Mouse (Mus musculus): ENCODE measurements around the gene Gm42791. TPM values are rescaled to one million over a fixed set of nuclear protein-coding genes. Genes with fewer than 3 reads are reported as not detected.

The Gm42791 gene
- total RNA-seq, 2 experiments from 2014 or later, result not detected

DNA sequence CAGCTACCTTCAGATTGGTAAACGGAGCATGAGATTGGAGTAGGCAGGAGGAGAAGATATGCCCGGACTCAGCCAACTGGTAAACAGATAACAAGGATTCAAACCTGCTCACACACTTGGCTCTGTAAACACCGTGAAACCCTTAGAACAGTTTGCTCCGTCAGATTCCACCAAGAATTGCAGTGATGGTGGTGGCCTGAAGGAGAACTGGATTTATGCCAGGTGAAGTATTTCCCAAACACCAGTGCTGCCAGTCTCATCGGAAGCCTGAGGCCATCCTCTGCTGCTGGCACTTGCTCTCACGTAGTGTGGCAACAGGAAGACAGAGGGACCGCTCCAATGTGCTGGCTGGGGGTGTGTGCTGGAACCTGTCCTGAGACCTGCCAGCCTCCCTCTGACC, 12.6 kb downstream of the Gm42791 start:
- ATAC-seq (replicated peaks; ENCODE audit: poor library complexity), result no peak

DNA sequence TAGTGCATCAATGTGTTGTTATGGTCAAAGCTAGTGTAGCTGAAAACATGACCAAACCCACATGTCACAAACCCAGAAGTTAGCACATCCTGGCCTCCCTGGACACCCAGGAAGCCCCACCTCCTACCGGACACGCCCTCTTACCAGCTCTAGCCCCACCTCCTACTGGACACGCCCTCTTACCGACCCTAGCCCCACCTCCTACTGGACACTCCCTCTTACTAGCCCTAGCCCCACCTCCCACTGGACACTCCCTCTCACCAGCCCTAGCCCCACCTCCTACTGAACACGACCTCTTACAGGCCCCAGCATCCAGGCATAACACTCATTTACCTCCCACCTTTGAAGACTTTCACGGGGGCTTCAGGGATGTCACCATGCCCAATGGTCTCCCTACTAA, 14.3 kb downstream of the Gm42791 start:
- ATAC-seq (replicated peaks; ENCODE audit: poor library complexity), result peak; percentile 93

GRCm38 (mm10) chr5:148978458-148979165, 16.3 kb downstream of the Gm42791 start:
- peak; percentile 11; the same call in 1 of the 2 replicates for ATAC-seq (replicated peaks; ENCODE audit: poor library complexity)

DNA sequence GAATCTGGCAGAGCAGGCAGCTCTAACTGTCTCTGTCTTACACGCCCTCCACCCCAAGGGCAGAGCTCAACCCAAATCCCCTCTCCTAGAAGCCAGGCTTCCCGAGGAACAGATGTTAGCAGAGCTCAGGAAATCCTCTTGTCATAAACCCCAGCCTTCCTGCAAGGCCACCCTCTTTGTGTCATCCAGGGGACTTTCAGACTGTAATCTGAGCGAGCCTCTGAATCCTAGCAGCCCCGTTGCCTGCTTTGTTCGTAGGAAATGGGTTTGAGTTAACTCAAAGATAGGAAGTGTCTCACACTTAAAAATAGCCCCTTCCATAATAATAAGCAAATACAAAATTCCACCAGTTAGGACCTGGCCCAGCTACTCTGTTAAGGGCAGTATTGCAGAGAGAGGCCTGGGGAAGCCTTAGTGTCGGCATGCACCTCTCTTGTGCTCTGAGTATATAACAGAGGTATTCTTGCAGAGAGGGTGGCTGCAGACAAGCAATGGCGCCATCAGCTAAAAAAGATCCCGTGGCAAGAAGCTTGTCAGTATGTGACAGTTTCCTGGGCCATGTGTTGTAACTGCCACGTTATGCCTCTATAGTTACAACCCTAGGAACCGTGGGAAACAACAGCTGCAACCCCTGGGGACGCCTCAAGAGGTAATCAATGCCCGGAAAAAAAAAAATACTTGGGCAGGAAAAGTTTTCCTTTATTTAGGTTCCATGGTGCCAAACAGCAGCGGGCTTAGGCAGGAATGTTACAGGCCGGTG, 17.1 kb downstream of the Gm42791 start:
- peak; percentile 15 for ATAC-seq (replicated peaks; ENCODE audit: poor library complexity)

DNA sequence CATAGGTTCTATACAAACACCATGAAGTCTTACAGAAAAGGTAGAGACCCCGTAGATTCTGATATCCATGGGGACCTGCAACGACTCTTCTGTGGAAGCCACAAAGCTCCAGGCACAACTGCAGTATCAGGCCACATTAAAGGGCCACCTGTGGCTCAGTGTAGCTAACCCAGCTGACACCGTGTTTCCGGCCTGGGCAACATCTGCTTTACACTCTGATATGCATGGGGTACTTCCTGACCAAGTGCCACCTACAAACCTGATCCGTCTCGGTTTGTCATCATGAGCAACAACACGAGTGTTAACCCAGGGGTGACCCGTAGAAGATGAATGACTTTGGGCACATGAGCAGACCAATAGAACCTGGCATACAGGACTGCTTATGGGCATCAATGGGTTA, 18.1 kb downstream of the Gm42791 start:
- ATAC-seq (replicated peaks; ENCODE audit: poor library complexity), result no peak

- ATAC-seq (replicated peaks; ENCODE audit: poor library complexity), result no peak
These were observed 19.9 kb downstream of the Gm42791 start for GRCm38 (mm10) chr5:148975035-148975434.

GRCm38 (mm10) chr5:148973019-148973668, 21.8 kb downstream of the Gm42791 start:
- no peak for ATAC-seq (replicated peaks; ENCODE audit: poor library complexity)

DNA sequence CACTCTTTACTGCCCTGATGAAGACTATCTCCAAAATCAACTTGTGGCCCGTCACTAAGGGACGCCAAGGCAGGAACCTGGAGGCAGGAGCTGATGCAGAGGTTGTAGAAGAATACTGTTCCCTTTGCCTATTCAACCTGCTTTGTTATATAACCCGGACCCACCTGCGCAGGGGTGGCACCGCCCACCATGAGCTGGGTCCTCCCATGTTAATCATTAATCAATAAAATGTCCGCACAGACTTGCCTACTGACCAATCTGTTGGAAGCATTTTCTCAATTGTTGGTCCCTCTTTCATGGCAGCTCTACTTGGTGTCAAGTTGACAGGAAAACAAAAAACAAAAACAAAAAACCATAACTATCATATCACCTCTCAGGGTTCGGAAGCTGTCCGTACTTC, 22.8 kb downstream of the Gm42791 start:
- ATAC-seq (replicated peaks; ENCODE audit: poor library complexity), result no peak

DNA sequence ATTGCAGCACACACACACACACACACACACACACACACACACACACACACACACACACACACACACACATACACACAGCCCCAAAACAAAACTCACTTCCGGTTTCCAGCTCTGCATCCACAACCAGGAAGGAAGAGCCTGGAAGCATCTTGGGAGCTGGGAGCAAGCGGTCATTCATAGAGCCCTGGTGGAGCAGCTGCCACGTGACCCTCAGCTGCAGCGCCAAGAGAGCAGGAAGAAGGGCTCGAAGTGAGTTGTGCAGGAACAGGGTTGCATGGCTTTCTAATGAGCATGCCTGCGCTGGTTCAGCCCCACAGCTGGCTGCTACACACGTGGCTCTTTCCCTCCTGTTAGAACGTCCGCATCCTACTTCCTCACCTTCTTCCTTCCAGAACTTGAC, 25.3 kb downstream of the Gm42791 start:
- ATAC-seq (replicated peaks; ENCODE audit: poor library complexity), result no peak

DNA sequence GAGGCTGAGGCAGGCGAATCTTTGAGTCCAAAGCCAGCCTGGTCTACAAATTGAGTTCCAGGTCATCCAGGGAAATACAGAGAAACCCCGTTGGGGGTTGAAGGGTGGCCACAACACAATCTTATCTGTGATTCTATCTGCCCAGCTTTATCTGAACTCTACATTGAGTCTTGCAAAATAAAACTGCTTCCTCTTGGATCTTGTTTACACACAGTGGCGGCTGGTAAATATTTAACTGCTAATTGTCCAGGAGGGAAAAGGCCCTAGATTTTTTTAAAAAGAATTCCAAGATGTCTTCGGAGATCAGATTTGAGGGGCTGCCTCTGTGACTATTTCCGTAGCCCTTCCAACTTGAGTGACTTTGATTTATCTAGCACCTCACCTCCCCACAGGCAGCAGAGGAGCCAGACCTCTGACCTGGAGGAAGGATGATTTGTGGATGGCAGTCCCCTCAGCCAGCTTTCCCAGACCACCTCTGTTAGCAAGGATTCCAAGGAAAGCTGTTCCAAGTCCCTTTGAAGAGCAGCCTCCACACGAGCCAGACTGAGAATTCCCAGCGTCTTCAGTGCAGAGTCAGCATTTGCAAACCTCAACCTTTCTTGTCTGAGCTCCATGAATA, 25.9 kb downstream of the Gm42791 start:
- ATAC-seq (replicated peaks; ENCODE audit: poor library complexity), result no peak

- ATAC-seq (replicated peaks; ENCODE audit: poor library complexity), result no peak
These were observed 26.8 kb downstream of the Gm42791 start for GRCm38 (mm10) chr5:148968179-148968578.

DNA sequence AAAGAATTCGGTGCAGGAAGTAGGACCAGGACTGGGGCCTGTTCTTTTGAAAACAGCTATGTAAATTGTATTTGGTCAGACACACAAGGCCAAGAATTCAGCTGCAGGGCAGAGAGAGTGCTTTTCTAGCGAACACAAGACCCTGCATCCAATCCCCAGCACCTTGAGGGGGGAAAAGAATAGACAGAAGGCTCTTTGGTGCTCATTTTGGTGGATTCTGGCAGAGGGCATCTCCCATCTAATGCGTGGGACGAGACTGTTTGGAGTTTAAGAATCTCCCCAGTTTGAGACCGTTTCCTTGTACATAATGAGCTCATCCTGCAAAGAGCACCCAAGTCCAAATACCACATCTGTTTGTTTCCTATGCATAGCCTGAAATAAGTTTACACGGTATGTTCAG, 28.6 kb downstream of the Gm42791 start:
- no peak for ATAC-seq (replicated peaks; ENCODE audit: poor library complexity)

- peak; percentile 78 for ATAC-seq (replicated peaks; ENCODE audit: poor library complexity)
These were observed 29.1 kb downstream of the Gm42791 start for GRCm38 (mm10) chr5:148965691-148966333.

GRCm38 (mm10) chr5:148965089-148965591, 29.8 kb downstream of the Gm42791 start:
- ATAC-seq (replicated peaks; ENCODE audit: poor library complexity), result no peak

- no peak for ATAC-seq (replicated peaks; ENCODE audit: poor library complexity)
These were observed 30.7 kb downstream of the Gm42791 start for GRCm38 (mm10) chr5:148964251-148964650.

DNA sequence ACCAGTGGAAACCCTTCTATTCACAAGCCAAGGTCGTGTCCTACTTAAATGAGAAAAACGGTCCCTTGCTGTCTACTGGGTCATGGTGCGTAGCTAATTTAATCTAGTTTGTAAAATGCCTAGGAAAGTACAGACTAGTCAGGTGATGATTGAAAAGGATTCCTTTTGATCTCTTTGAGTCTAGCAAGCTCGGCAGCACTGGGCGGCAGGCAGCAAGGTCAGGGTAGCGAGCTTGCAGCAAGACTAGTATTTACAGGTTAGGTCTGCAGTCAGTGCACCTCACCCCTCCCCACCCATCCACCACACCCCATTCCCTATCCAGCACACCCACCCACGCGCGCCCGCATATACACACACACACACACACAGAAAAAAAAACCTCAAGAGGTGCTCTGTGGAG, 34.7 kb downstream of the Gm42791 start:
- no peak for ATAC-seq (replicated peaks; ENCODE audit: poor library complexity)

DNA sequence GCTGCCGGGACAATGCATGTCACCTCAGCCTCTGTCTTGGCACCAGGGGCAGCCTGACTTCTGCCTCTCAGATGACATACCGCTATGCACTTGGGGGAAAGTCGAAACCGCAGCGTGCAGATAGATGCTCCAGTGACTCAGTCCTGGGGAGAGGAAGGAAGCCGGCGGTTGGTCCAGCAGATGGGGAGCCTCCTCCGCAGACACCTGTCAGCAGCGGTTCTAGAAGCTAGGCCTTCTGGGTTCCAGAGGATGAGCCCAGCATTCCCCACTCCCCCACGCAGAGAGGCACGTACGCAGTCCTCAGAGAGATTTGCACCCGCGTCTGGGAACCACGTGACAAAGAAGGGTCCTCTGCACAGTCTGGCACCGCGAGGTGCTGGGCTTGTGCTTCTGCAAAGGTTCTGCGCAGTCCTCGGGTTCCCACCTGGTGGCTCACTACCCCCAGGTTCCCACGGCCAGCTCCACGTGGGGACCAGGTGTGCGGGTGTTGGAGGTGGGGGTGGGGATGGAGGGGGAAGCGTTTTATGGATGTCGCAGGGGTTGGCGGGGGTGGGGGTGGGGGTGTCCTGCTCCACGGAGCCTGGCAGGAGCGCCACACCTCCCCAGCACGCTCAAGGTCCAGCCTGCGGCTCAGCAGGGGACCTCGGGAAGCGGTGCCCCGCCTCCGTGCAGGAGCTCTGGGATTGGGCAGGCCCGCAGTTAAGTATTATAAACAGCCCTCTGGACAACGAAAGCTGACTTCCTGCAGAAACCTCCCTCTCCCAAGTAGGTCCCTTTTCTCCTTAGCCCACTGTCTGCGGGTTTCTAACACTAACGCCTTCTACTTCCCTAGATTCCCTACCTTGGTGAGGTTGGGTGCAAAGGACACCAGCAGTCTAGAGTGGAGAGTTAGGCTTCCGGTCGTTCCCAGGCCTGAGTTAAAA, 35.6 kb downstream of the Gm42791 start:
- peak; percentile 72 for ATAC-seq (replicated peaks; ENCODE audit: poor library complexity)

GRCm38 (mm10) chr5:148958355-148958754, 36.6 kb downstream of the Gm42791 start:
- peak; percentile 23; the same call in 1 of the 2 replicates for ATAC-seq (replicated peaks; ENCODE audit: poor library complexity)

DNA sequence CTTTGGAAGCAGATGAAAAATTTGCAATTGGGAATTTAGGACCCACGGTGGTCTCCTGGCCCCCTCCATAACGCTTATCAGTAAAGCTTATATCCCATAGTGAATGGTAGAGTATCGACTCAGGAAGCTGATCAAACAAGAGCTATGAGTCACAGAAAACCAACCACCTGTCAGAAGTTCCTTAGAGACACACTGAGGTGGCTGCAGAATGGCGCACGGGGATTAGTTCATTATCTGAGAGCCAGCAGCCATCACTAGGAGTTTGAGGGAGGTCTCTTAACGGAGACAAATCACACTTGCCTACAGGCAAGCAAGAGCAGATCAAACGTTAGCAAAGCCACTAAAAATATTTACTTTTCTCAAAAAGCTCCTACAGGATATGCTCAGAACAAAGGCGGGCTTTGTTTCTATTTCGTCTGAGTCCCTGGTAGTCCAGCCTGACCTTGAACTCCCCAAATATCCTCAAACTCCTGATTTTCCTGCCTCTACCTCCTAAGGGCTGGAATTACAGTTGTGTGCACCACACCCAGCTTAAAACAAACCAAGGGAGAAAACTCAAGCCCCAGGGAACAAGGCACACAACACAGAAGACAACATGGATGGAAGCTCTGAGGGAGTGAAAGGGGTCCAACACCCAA, 37.9 kb downstream of the Gm42791 start:
- no peak for ATAC-seq (replicated peaks; ENCODE audit: poor library complexity)

All from megakaryocyte progenitor cell, adult 5-6 weeks (primary cell).